Mouse (Mus musculus) liver, adult 2 months (tissue): ENCODE data around the gene Cdan1.

ENCODE experiments used
- CTCF ChIP-seq: fragments of 200-500 bp; IDR thresholded peaks from 2 replicates; pipeline ENCODE4 v1.5.1; 2011; ENCODE audit warnings: low read depth, low read length, control low read depth
- POLR2A ChIP-seq: fragments of 200-500 bp; IDR thresholded peaks from 2 replicates; pipeline ENCODE4 v1.6.1; 2011; ENCODE audit warnings: low read length, control low read depth; ENCODE audit not compliant: insufficient read depth; ENCODE audit errors: extremely low read depth

GRCm38 (mm10) chr2:120724176-120724575 lies 125.8 kb downstream of the Cdan1 start:
- TF ChIP-seq CTCF (no peak), POLR2A (no peak)
